Mouse (Mus musculus) lung, adult 2 months (tissue): Measurements from ENCODE around the gene Rnd1.

ENCODE experiments used
- CTCF ChIP-seq: fragments of 200-500 bp; IDR thresholded peaks from 2 replicates; pipeline ENCODE4 v1.5.1; 2011; ENCODE audit warnings: mild to moderate bottlenecking, low read length, control low read depth; ENCODE audit not compliant: insufficient read depth
- POLR2A ChIP-seq: fragments of 200-500 bp; IDR thresholded peaks from 2 replicates; pipeline ENCODE4 v1.6.1; 2011; ENCODE audit warnings: low read depth, mild to moderate bottlenecking, control low read depth, low read length, borderline replicate concordance; ENCODE audit errors: extremely low read depth

GRCm38 (mm10) chr15:98726079-98726478 lies 48.8 kb upstream of the Rnd1 start:
- TF ChIP-seq CTCF = no peak
- TF ChIP-seq POLR2A = no peak
